Mouse (Mus musculus) embryonic fibroblast, embryonic 13.5 days (primary cell): ENCODE results near the gene Acot7.

ENCODE experiments used
- CTCF ChIP-seq: IDR thresholded peaks from 2 replicates; pipeline ENCODE4 v1.5.1; 2011; ENCODE audit warnings: mild to moderate bottlenecking, control low read depth, low read length, moderate library complexity, borderline replicate concordance; ENCODE audit not compliant: insufficient read depth
- POLR2A ChIP-seq: IDR thresholded peaks from 2 replicates; pipeline ENCODE4 v1.6.1; 2011; ENCODE audit warnings: low read depth, mild to moderate bottlenecking, control low read depth, low read length, moderate library complexity

GRCm38 (mm10) chr4:152134507-152134906 is 43.4 kb upstream of the Acot7 start:
- no peak for TF ChIP-seq POLR2A
- TF ChIP-seq CTCF = peak; percentile 50; the same call in 1 of the 2 replicates
